Mouse (Mus musculus): Measurements from ENCODE around the gene Prickle2.

Gene Prickle2

DNA sequence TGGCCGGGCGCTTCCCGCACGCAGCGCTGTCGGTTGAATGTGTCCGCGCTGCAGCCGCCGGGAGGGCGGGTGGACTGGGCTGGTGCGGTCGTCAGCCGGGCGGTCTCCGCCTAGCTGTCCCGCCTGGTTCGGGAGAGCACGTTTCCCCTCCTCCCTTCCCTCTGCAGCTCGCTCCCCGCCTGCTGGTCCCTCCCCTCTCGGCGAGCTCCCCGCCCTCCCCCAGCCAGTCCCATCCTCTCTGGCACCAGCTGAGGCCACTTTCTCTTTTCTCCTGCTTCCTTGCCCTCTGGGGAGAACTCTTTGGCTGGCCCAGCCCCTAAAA, at the start of gene Prickle2:
Prickle2 (minus strand) TSS at position 11 of the 322 bp plus-strand sequence.
- peak; percentile 46 for DNase-seq (ENCODE audit: low read depth, low spot score)

DNA sequence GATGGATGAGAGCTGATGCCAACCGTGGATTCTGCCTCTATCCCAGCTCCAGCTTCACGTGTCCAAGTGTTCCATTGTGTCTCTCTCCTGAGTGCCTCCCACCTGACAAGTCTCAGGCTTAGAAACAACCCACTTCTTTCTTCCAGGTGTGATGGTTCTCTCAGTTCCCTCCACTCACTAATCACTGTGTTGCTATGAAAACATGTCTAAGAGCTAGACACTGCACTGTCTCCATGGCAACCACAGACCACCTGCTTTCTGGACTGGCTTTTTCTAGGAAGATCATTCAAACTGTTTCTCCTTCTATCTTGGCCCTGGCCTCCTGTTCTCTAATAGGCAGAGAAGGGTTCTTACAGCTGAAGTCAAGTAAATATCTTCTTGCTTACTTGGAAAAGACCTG, 46.8 kb upstream of the Prickle2 start:
- no peak for DNase-seq (ENCODE audit: low read depth, low spot score)

- no peak for DNase-seq (ENCODE audit: low read depth, low spot score)
Measured at GRCm38 (mm10) chr6:92749420-92749819, 43.5 kb upstream of the Prickle2 start.

- DNase-seq (ENCODE audit: low read depth, low spot score): peak; percentile 57
Measured at GRCm38 (mm10) chr6:92743605-92744004, 37.6 kb upstream of the Prickle2 start.

GRCm38 (mm10) chr6:92737116-92737515, 31.2 kb upstream of the Prickle2 start:
- no peak for DNase-seq (ENCODE audit: low read depth, low spot score)

DNA sequence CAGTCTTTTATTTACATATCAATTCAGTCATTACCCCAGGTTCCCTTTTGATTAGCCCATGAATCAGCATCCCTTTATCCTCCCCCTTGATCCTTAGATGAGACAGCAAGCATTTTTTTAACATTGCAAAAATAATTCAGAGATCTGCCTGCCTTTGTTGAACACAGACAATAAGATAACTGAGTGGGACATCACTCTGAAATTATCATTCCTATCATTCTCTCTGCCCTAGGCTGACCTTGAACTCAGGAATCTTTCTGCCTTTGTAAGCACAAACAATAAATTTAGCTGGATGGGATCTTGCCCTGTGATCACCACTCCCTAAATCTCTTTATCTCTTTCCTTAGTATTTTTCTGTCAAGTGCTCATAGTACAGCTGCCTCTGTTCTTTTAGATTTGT, 27.7 kb upstream of the Prickle2 start:
- DNase-seq (ENCODE audit: low read depth, low spot score): no peak

DNA sequence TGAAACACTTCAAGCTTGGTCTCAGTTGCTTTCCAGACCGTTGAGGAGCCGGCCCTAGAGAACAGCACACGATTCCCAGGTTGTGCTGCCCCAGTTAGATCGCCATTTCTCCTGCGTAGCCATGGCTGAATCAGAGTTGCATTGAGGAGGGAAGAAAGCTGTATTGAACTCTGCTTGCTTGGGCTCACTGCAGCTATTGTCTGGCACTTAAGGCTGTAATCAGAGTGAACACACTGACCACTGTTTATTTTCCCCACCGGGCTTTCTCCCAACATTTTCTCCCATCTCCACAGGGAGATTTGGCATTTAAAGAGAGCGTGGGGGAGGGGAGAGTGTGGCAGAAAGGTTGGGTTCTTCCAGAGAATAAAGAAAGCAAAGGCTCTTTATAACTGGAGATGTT, 22.6 kb upstream of the Prickle2 start:
- DNase-seq (ENCODE audit: low read depth, low spot score): no peak

- peak; percentile 70 for DNase-seq (ENCODE audit: low read depth, low spot score)
Measured at GRCm38 (mm10) chr6:92728084-92728483, 22.1 kb upstream of the Prickle2 start.

GRCm38 (mm10) chr6:92727351-92727986, 21.5 kb upstream of the Prickle2 start:
- DNase-seq (ENCODE audit: low read depth, low spot score): no peak

- DNase-seq (ENCODE audit: low read depth, low spot score): no peak
Measured at GRCm38 (mm10) chr6:92726121-92726520, 20.2 kb upstream of the Prickle2 start.

GRCm38 (mm10) chr6:92724394-92724793, 18.4 kb upstream of the Prickle2 start:
- DNase-seq (ENCODE audit: low read depth, low spot score): no peak

DNA sequence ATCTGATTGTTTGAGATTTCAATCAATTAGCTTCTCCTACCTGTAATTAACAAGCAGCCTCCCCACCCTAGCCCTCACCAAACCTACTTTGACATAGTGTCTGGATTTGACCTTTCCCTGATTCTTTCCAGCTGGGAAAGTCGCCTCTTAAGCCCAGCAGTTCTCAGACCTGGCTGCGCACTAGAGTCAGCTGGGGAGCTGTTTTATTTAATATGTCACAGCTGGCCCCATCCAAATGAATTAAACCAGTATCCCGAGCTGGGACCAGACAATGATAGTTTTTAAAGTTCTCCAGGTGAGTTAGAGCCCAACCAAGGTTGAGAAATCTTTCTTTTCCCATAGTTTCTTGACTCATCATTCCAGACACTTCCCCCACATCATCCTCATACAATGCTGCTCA, 9.9 kb upstream of the Prickle2 start:
- DNase-seq (ENCODE audit: low read depth, low spot score): no peak

GRCm38 (mm10) chr6:92714748-92715147, 8.8 kb upstream of the Prickle2 start:
- DNase-seq (ENCODE audit: low read depth, low spot score): no peak

DNA sequence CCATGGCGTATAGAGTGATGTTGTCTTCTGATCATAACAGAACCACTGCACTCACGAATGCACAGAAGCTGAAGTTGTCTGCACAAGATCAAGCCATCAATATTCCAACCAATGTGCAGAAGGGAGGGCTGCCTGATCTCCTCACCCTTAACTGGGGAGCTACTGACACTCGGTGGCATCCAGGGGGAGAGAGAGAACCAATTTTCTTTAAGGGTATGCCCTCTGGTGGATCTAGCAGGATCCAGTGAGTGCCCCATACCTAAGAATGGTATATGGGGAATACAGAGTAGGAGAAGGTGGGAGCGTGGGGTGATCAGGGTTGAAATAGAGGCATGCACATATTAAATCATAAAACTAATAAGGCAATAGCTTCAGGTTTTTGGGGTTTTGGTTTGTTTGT, 2.2 kb upstream of the Prickle2 start:
- no peak for DNase-seq (ENCODE audit: low read depth, low spot score)

DNA sequence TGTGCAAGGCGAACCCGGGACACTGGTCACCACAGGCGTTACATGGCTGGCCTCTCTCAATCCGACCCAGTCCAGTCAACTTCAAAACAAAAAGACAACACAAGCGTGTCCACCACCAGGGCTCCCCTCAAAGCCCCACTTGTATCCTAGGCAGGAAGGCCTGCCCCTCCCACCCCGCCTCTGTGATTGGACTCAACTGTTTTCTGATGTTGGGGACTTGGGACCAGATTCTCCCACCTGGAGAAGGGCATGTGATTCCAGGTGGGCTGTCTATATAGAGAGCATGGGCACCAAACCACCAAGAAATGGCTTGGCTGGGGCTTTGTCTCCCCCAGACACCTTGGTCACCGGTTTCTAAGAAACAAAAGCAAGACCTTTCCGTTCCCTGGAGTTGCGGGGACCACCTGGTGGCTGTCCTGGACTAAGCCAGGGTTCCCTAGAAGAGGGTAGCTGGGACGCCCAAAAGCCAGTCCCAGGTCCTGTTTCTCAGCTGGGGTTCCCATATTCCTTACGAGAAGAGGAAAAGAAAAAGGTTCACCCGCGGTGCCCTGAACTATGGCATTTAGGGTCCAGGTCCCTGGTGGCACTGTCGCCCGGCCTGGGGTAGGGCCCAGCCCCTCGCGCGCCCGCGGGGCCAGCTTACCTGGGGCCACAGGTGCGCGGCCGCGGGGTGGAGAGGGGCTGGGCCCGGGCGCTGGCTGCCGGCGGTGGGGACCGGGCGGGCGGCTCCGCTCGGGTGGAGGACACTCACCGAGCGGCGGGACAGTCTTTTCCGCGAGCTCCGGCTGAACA, 406 bp downstream of the Prickle2 start:
- DNase-seq (ENCODE audit: low read depth, low spot score): no peak

GRCm38 (mm10) chr6:92704810-92705209, 1.1 kb downstream of the Prickle2 start:
- DNase-seq (ENCODE audit: low read depth, low spot score): no peak

GRCm38 (mm10) chr6:92699491-92700209, 6.3 kb downstream of the Prickle2 start:
- no peak for DNase-seq (ENCODE audit: low read depth, low spot score)

DNA sequence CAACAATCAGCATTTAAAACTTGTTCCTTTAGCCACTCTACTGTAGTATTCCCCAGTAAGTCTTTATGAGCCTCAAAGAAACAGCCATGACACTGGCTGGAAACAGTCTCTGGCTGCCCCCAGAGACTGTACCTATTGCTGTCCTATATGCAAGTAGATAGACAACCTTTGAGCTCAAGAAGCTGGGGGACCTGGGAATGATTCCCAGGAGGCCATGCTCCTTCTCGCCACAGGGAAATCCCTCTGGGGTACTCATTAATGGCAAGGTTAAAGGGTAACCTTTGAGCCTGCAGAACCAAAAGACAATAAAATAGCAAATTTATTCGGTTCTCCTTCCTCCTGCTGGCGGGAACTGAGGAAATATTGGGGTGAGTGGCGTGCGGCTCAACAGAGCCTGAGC, 8.1 kb downstream of the Prickle2 start:
- no peak for DNase-seq (ENCODE audit: low read depth, low spot score)

GRCm38 (mm10) chr6:92687317-92687716, 18.6 kb downstream of the Prickle2 start:
- DNase-seq (ENCODE audit: low read depth, low spot score): no peak

- DNase-seq (ENCODE audit: low read depth, low spot score): no peak
Measured at GRCm38 (mm10) chr6:92674394-92674925, 31.5 kb downstream of the Prickle2 start.

DNA sequence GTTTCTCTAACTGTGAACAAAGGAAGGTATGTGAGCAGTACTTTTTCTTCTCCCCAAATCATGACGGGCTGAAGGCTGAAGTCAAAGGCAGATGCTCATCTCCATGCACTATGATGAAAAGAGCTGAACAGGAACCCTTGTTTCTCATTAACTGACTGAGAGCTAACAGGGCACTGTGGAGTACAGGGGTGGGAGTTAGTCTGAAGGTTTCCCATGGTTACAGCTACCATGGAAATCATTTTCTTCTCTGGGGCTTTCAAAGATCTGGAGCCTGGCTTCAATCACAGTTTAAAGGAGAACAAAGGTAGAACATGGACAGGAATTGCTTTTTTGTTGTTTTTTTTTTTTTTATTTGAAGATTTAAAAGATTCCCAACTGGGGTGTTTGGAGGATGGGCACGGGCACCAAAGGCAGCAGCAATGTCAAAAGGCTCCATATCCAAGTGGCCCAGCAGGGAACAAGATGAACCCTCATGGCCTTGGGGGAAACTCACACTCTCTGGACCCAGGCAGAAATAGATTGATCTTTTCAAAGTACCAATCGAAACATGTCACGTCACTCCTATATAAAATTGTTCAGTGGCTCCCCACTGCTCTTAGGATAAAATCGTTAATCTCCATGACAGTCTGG, 35.3 kb downstream of the Prickle2 start:
- no peak for DNase-seq (ENCODE audit: low read depth, low spot score)

DNA sequence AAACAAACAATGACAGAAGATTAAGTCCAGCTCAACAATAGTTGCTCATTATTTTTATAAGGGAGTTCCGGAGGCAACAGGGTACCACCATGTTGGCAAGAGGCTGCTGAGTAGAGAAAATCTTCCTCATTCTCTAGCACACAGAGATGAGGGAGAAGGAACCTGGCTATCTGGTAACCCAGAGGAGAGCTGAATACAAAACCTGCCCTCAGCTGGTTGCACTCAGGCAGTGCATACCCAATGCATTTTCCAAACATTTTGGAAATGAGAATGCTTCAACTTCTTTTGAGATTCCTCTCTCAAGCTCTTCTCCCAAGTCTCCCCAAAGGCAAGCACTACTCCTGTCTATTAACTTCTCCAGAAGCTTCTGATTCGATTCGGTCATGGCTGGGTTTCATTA, 36.3 kb downstream of the Prickle2 start:
- DNase-seq (ENCODE audit: low read depth, low spot score): no peak
